Mouse (Mus musculus) forebrain, embryonic 12.5 days (tissue): ENCODE results near the gene Mosmo. TPM values are rescaled to one million over a fixed set of nuclear protein-coding genes. Genes with fewer than 3 reads are reported as not detected.

Experiments used
- ATAC-seq: fragments of 200-750 bp; cut with Nextera tagmentation; 2 replicates; pipeline ENCODE4 v1.8.0; 2017; ENCODE audit warnings: moderate TSS enrichment; ENCODE audit not compliant: low FRiP score
- H3K27ac ChIP-seq: fragments of 300-500 bp; sonication (generic); 2 replicates; pipeline ENCODE4 v1.5.1; 2016; ENCODE audit warnings: mild to moderate bottlenecking
- H3K27me3 ChIP-seq: fragments of 300-500 bp; sonication (generic); 2 replicates; pipeline ENCODE4 v1.6.1; 2016; ENCODE audit warnings: mild to moderate bottlenecking
- H3K36me3 ChIP-seq: fragments of 300-500 bp; sonication (generic); replicated peaks from 2 replicates; pipeline ENCODE4 v1.6.1; 2016; ENCODE audit warnings: mild to moderate bottlenecking
- H3K4me1 ChIP-seq: fragments of 300-500 bp; sonication (generic); 2 replicates; pipeline ENCODE4 v1.6.1; 2016
- H3K4me2 ChIP-seq: fragments of 300-500 bp; sonication (generic); 2 replicates; pipeline ENCODE4 v1.6.1; 2016; ENCODE audit warnings: mild to moderate bottlenecking, moderate library complexity
- H3K4me3 ChIP-seq: fragments of 300-500 bp; sonication (generic); replicated peaks from 2 replicates; pipeline ENCODE4 v1.5.1; 2016; ENCODE audit warnings: mild to moderate bottlenecking
- H3K9ac ChIP-seq: fragments of 300-500 bp; sonication (generic); 2 replicates; pipeline ENCODE4 v1.6.1; 2016; ENCODE audit warnings: mild to moderate bottlenecking
- H3K9me3 ChIP-seq: fragments of 300-500 bp; sonication (generic); 2 replicates; pipeline ENCODE4 v1.6.1; 2016
- WGBS: fragments of 180-500 bp; shearing (Covaris S2); methylation state at CpG from one replicate; pipeline ENCODE4 v1.1.7; 2016; 5-methylcytosine and 5-hydroxymethylcytosine counted together
- polyA plus RNA-seq: library from polyadenylated mRNA; unstranded; fragments of >200 nt; fragmentation: Nextera tagmentation; extraction: Ambion mirVana; gene quantifications from 2 replicates; pipeline ENCODE4 v1.2.1, GENCODE M21; 2016

The Mosmo gene
- polyA plus RNA-seq = 17.4 and 18.1 TPM in 2 replicates

DNA sequence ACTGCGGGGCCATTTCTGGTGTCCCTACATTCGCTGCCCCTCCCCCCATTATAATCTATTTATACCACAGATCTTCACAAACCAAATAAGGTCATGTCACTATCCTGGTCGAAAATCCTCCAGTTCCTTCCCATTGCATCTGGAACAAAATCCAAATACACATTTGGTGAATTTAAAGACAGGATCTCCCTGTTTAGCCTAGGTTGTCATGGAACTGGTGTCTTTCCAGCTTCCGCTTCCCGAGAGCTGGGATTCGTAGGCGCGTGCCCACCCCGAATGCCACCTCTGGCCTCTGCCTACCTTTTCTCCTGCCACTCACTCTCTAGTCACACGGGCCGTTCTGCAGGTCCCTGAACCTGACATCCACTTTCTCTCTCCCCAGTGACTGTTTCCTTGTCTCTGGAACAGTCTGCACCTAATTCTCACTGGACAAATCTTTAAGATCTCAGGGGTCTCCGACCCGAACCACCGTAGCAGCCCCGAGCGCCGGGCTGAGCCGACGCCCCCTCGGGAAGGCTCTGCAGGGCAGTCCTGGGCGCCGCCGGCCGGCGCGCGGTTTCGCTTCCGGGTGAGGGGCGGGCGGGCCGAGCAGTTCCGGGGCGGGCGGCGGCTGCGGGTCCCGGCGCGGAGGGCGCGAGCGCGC lies at the start of gene Mosmo:
TSS of gene Mosmo (plus strand) at position 618 of the 643 bp plus-strand sequence.
- Histone ChIP-seq H3K9me3 (no peaks in the 10 kb centered on the region), H3K4me2 (peak within 1 kb of the TSS; percentile 68), H3K4me1 (peaks cover 28% of the 10 kb centered on the region), H3K27ac (peak within 1 kb of the TSS; percentile 75), H3K36me3 (no peaks in the 10 kb centered on the region), H3K27me3 (no peaks in the 10 kb centered on the region), H3K4me3 (peak within 1 kb of the TSS; percentile 91), H3K9ac (peak within 1 kb of the TSS; percentile 90)
- under 1% methylated on average over 26 of the region's 44 CpGs for WGBS
- peak; percentile 97 for ATAC-seq

DNA sequence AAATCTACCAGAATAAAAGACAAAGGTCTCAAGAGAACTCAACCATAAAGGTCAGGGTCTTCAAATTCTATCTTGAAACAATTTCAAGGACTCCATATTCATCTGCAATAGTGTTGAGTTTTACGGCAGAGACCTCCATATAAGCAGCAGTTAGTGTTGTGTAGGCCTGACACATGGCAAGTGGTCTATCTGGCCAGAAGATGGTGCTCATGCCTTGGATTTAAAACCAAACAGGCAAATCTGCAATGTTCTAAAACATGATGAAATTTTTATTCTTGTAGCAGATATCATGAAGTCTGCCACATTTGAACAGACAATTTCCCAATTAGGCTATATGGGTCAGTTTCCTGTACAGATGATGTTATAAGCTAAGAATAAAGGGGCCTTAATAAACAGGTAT lies 44.9 kb upstream of the Mosmo start:
- Histone ChIP-seq H3K4me1 (peaks cover 18% of the 10 kb centered on the region), H3K9me3 (no peaks in the 10 kb centered on the region), H3K4me2 (no peak overlapping the region), H3K9ac (no peak overlapping the region), H3K27me3 (no peaks in the 10 kb centered on the region), H3K4me3 (no peak overlapping the region), H3K27ac (no peak overlapping the region), H3K36me3 (peaks cover under 1% of the 10 kb centered on the region; the same call in 1 of the 2 replicates)
- WGBS = 91% methylated on average over 1 of the region's 1 CpGs
- ATAC-seq = no peak

DNA sequence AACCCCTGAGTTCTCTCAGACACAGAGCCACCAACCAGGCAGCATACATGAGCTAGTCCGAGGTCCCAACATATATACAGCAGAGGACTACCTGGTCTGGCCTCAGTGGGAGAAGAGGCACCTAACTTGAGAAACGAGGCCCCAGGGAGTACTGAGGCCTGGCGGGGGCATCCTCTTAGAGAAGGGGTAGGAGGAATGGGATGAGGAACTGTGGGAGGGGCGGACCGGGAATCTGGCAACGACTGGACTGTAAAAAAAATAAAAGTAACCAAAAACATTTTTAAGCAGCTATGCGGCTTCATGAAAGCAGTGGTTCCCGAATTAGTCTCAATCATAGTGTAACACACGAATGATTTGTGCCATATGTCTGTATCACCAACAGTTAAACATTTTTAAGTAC lies 43.1 kb upstream of the Mosmo start:
- H3K27me3 ChIP-seq = no peaks in the 10 kb centered on the region
- peak overlapping the region; percentile 66 for H3K4me2 ChIP-seq
- H3K36me3 ChIP-seq = peaks cover 16% of the 10 kb centered on the region
- peak overlapping the region; percentile 82; the same call in 1 of the 2 replicates for H3K27ac ChIP-seq
- 9% methylated on average over 9 of the region's 9 CpGs for WGBS
- peak overlapping the region; percentile 76 for H3K9ac ChIP-seq
- no peak for ATAC-seq
- H3K4me1 ChIP-seq = peaks cover 18% of the 10 kb centered on the region
- no peaks in the 10 kb centered on the region for H3K9me3 ChIP-seq
- peak overlapping the region; percentile 63 for H3K4me3 ChIP-seq

DNA sequence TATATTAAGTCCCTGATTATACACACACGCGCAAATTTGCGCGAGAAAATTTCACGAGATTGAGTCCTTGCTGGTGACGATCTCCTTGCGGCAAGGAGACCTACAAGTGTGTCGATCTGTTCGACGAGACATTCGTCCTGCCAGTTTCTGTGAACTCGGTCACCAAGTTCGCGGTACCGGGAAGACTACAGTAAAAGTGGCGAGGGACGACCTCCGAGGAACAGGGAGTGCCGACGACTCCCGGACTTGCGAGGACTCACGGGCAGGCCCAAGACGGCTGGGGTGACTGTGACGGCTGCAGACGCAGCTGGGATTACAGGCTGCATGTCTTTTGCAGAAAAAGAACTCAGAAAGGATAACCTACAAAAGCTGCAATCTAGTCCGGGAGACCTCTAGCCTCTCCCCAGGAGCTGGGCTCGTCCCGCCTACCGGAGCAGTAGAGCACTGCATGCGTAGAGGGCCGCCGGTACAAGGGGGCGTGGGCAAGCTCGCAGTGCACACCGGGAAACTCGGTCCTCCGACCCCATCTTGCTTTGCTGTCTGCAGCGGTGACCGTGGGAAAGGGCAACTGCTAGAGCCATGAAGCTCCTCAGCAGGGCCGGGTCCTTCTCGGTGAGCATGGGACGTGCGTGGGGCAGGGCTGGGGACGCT lies 42.6 kb upstream of the Mosmo start, which contains the start of gene Uqcrc2:
TSS of gene Uqcrc2 (plus strand) at position 466 of the 651 bp plus-strand sequence.
- ATAC-seq = peak; percentile 99
- peak within 1 kb of the TSS; percentile 63 for H3K4me3 ChIP-seq
- H3K9ac ChIP-seq = peak within 1 kb of the TSS; percentile 76
- H3K27me3 ChIP-seq = no peaks in the 10 kb centered on the region
- H3K36me3 ChIP-seq = peaks cover 21% of the 10 kb centered on the region
- peaks cover 18% of the 10 kb centered on the region for H3K4me1 ChIP-seq
- peak within 1 kb of the TSS; percentile 82 for H3K27ac ChIP-seq
- WGBS = under 1% methylated on average over 45 of the region's 45 CpGs
- no peaks in the 10 kb centered on the region for H3K9me3 ChIP-seq
- H3K4me2 ChIP-seq = peak within 1 kb of the TSS; percentile 66

DNA sequence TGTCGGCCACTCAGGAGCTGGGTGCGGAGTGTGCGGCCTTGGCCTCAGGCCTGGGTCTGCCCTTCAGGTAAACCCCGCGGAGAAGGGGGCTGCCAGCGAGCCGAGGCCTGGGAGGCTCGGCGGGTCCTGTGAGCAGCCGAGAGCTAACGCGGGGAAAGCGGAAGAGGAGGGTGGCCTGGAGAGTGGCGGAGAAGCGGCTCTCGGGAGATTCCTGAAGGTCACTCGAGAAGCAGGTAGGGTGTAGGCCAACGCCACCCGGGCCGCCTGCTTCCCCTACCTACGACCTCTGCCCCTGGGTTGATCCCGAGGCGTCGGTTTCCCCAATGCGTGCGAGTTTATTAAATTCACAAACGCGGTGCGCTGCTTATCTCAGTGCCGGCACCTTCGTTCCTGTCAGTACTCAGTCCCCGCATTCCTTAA lies 42.0 kb upstream of the Mosmo start:
- peaks cover 25% of the 10 kb centered on the region for H3K36me3 ChIP-seq
- H3K9ac ChIP-seq = peak overlapping the region; percentile 76
- H3K4me1 ChIP-seq = peaks cover 18% of the 10 kb centered on the region
- under 1% methylated on average over 32 of the region's 32 CpGs for WGBS
- H3K27ac ChIP-seq = peak overlapping the region; percentile 82
- H3K9me3 ChIP-seq = no peaks in the 10 kb centered on the region
- no peaks in the 10 kb centered on the region for H3K27me3 ChIP-seq
- H3K4me2 ChIP-seq = peak overlapping the region; percentile 66
- ATAC-seq = peak; percentile 44
- H3K4me3 ChIP-seq = peak overlapping the region; percentile 63

DNA sequence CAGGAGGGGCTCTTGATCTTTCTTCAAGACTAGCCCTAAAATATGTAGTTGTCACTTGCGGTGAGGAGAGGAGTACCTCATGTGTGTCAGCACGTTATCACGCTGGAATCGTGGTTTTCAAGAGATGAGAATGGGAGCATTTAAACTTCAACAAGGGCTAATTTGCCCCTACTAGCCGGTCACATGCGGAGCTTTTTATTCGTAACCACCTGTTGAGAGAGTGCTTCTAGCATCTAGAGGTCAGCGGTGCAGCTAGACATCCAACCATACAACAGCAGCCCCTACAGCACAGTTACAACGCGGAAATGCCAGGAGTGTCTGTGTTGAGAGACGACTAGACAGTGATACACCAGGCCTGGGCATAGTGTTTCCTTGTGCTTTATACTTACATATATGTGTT lies 41.6 kb upstream of the Mosmo start:
- Histone ChIP-seq H3K27ac (no peak overlapping the region), H3K36me3 (peaks cover 29% of the 10 kb centered on the region), H3K4me3 (peak overlapping the region; percentile 63), H3K27me3 (no peaks in the 10 kb centered on the region), H3K9me3 (no peaks in the 10 kb centered on the region), H3K9ac (peak overlapping the region; percentile 76), H3K4me2 (peak overlapping the region; percentile 66), H3K4me1 (peaks cover 18% of the 10 kb centered on the region)
- 2% methylated on average over 11 of the region's 11 CpGs for WGBS
- no peak for ATAC-seq

DNA sequence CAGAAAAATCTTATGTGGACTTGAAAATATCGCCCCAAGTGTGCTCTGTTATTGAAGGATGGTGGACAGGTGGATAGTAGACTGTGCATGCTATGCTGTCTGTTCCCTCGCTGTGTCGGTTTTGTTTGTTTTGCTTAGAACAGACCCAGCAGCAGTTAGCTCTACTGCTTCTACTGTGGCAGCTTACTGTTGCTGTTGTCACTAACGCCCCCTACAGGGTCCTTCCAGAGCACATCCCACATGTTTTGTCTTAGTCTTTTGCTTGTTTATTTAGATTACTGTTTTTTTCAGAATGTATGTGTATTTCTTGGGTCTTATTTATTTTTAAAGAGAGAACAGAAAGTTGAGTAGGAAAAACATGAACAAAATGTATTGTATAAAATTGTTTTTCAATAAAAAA lies 34.2 kb upstream of the Mosmo start:
- H3K9me3 ChIP-seq = no peaks in the 10 kb centered on the region
- H3K4me2 ChIP-seq = no peak overlapping the region
- H3K4me3 ChIP-seq = no peak overlapping the region
- H3K27ac ChIP-seq = no peak overlapping the region
- no peak overlapping the region for H3K9ac ChIP-seq
- H3K36me3 ChIP-seq = peaks cover 78% of the 10 kb centered on the region
- ATAC-seq = no peak
- WGBS = 72% methylated on average over 4 of the region's 4 CpGs
- H3K4me1 ChIP-seq = no peaks in the 10 kb centered on the region
- H3K27me3 ChIP-seq = no peaks in the 10 kb centered on the region

DNA sequence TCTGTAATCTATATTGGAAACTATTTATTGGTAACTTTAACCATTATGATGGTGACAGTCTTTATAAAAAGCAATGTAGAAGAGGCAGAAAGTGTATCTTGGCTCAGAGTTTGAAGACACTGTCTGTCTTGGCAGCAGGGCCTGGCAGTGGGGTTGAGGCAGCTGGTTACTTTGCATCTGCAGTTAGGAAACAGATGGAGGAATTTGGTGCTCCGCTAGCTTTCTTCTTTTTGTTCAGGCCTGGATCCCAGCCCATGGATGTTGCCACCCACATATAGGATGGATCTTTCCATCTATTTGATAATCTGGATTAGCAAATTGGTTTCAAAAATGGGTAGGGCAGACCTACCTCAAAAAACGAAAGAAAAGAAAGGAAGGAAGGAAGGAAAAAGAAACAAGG lies 29.6 kb upstream of the Mosmo start:
- no peaks in the 10 kb centered on the region for H3K9me3 ChIP-seq
- H3K27ac ChIP-seq = no peak overlapping the region
- H3K4me2 ChIP-seq = no peak overlapping the region
- H3K9ac ChIP-seq = no peak overlapping the region
- H3K27me3 ChIP-seq = no peaks in the 10 kb centered on the region
- no peaks in the 10 kb centered on the region for H3K4me1 ChIP-seq
- H3K36me3 ChIP-seq = peaks cover 87% of the 10 kb centered on the region
- no peak overlapping the region for H3K4me3 ChIP-seq
- 86% methylated on average over 2 of the region's 2 CpGs for WGBS
- ATAC-seq = no peak

DNA sequence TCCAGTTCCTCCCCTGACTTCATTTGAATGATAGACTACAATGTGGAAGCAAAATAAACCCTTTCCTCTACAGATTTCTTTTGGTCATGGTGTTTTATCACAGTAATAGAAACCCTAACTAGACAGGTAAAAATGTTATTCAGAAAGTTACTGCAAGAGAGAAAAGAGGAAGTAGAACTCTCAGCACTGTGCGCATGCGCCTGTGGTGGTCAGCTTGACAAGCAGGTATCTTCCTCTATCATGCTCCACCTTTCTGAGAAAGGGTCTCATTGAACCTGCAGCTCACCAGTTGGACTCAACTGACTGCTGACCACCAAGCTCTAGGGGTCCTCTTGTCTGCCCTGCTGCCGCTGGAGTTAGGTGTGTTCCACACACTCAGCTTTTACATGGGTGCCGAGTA lies 15.3 kb upstream of the Mosmo start:
- Histone ChIP-seq H3K4me2 (no peak overlapping the region), H3K9me3 (no peaks in the 10 kb centered on the region), H3K4me3 (no peak overlapping the region), H3K27ac (no peak overlapping the region), H3K36me3 (peaks cover 31% of the 10 kb centered on the region), H3K9ac (no peak overlapping the region), H3K4me1 (no peaks in the 10 kb centered on the region), H3K27me3 (no peaks in the 10 kb centered on the region)
- 97% methylated on average over 4 of the region's 4 CpGs for WGBS
- no peak for ATAC-seq

DNA sequence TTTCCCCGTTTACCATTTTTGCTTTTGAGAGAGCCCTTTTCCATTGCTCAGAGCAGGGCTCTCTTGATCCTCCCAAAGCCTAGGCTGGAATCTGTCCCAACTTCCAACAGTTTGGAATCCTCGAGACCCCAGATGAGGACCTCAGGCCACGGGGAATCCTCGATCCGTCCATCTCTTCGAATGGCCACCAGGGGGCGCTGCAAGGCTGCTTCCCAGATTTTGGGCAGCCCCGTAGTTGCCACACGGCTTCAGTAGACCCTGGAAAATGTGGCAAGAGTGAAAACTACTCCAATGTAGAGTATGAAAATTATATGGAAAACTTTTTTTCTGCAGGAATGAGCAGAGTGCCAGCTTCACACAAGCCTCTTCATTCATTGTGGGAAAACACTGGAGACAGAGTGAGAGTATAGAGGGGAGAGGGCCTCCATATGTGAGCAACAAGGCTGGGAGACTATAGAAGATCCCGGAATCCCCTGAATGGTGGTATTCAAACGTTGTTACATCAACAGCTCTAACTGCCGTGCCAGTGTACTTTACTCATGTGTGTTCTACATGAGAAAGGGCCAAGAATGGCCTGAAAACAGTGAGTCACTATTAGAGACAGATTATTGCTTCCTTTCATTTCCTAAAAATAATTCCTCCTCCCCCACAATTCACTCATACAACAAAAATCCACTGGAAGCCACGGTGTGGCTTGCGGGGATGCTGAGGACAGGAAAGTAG lies 7.1 kb upstream of the Mosmo start, which contains the start of gene Pdzd9:
TSS of gene Pdzd9 (minus strand) at position 191 of the 723 bp plus-strand sequence.
- WGBS = 20% methylated on average over 14 of the region's 14 CpGs
- H3K36me3 ChIP-seq = no peaks in the 10 kb centered on the region
- no peaks in the 10 kb centered on the region for H3K9me3 ChIP-seq
- ATAC-seq = peak; percentile 63; the same call in 1 of the 2 replicates
- H3K9ac ChIP-seq = no peak within 1 kb of the TSS
- H3K4me3 ChIP-seq = no peak within 1 kb of the TSS
- no peaks in the 10 kb centered on the region for H3K4me1 ChIP-seq
- no peaks in the 10 kb centered on the region for H3K27me3 ChIP-seq
- H3K4me2 ChIP-seq = no peak within 1 kb of the TSS
- H3K27ac ChIP-seq = no peak within 1 kb of the TSS

DNA sequence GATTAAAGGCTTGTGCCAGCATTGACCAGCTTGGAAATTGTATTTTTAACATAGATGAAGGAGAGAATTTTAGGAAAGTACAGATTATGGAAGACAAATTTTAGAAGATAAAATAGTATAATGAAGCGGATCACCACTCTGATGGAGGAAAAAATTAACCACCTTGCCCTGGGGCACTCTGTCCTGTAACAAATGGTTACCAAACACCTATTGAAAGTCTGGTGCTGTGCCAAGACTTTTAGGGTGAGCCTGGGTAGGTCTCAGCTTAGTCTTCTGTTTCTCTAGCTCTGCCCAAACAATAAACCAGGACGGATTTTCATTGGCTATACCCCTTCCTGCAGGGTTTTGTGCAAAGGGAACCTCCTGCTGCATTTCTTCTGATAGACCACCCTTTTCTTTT lies 6.1 kb upstream of the Mosmo start:
- no peak overlapping the region for H3K4me3 ChIP-seq
- H3K9me3 ChIP-seq = no peaks in the 10 kb centered on the region
- no peak overlapping the region for H3K4me2 ChIP-seq
- no peak for ATAC-seq
- H3K36me3 ChIP-seq = no peaks in the 10 kb centered on the region
- WGBS = 72% methylated on average over 2 of the region's 2 CpGs
- H3K27ac ChIP-seq = no peak overlapping the region
- no peaks in the 10 kb centered on the region for H3K27me3 ChIP-seq
- H3K9ac ChIP-seq = no peak overlapping the region
- H3K4me1 ChIP-seq = peaks cover 1% of the 10 kb centered on the region; the same call in 1 of the 2 replicates
